Mouse (Mus musculus): ENCODE data around the gene Mrgprf. TPM values are rescaled to one million over a fixed set of nuclear protein-coding genes. Genes with fewer than 3 reads are reported as not detected.

The Mrgprf gene
- polyA plus RNA-seq, 1 experiment from 2014 or later: 3.9 TPM

- peak; percentile 93 for ATAC-seq (ENCODE audit: low FRiP score, low read depth)
These were observed 17.0 kb upstream of the Mrgprf start, which contains the start of gene Tpcn2 for GRCm38 (mm10) chr7:145283487-145284187. Gene Tpcn2, minus strand, starts transcription at chr7:145284011.

GRCm38 (mm10) chr7:145284293-145284692, 16.3 kb upstream of the Mrgprf start:
- Histone ChIP-seq H3K27me3 (no peaks in the 10 kb centered on the region), H3K27ac (replicated peaks) (no peak overlapping the region), H3K4me1 (replicated peaks) (peaks cover 14% of the 10 kb centered on the region), H3K4me2 (peak overlapping the region; percentile 79), H3K9me3 (no peaks in the 10 kb centered on the region), H3K4me3 (peak overlapping the region; percentile 52), H3K36me3 (no peaks in the 10 kb centered on the region), H3K9ac (no peak overlapping the region)
- WGBS: 53% methylated on average over 3 of the region's 3 CpGs
- no peak for ATAC-seq (ENCODE audit: low FRiP score, low read depth)

More at GRCm38 (mm10) chr7:145283487-145284187, 17.0 kb upstream of the Mrgprf start, which contains the start of gene Tpcn2:
- H3K4me3 ChIP-seq: peak within 1 kb of the TSS; percentile 52
- no peaks in the 10 kb centered on the region for H3K9me3 ChIP-seq
- no peaks in the 10 kb centered on the region for H3K27me3 ChIP-seq
- peak within 1 kb of the TSS; percentile 79 for H3K4me2 ChIP-seq
- no peaks in the 10 kb centered on the region for H3K36me3 ChIP-seq
- no peak within 1 kb of the TSS for H3K27ac ChIP-seq (replicated peaks)
- peak within 1 kb of the TSS; percentile 50 for H3K9ac ChIP-seq
- H3K4me1 ChIP-seq (replicated peaks): peaks cover 14% of the 10 kb centered on the region
- 4% methylated on average over 18 of the region's 18 CpGs for WGBS

- H3K27me3 ChIP-seq: no peaks in the 10 kb centered on the region
- no peaks in the 10 kb centered on the region for H3K9me3 ChIP-seq
- H3K36me3 ChIP-seq: no peaks in the 10 kb centered on the region
- no peak for ATAC-seq (ENCODE audit: low FRiP score, low read depth)
- no peak overlapping the region for H3K27ac ChIP-seq (replicated peaks)
- H3K9ac ChIP-seq: no peak overlapping the region
- H3K4me2 ChIP-seq: no peak overlapping the region
- peaks cover 14% of the 10 kb centered on the region for H3K4me1 ChIP-seq (replicated peaks)
- 80% methylated on average over 4 of the region's 4 CpGs for WGBS
- no peak overlapping the region for H3K4me3 ChIP-seq
These were observed 15.2 kb upstream of the Mrgprf start for GRCm38 (mm10) chr7:145285476-145285875.

- no peaks in the 10 kb centered on the region for H3K36me3 ChIP-seq
- no peak for ATAC-seq (ENCODE audit: low FRiP score, low read depth)
- H3K9ac ChIP-seq: no peak overlapping the region
- H3K9me3 ChIP-seq: no peaks in the 10 kb centered on the region
- no peak overlapping the region for H3K27ac ChIP-seq (replicated peaks)
- 85% methylated on average over 6 of the region's 6 CpGs for WGBS
- H3K4me2 ChIP-seq: no peak overlapping the region
- H3K4me3 ChIP-seq: no peak overlapping the region
- no peaks in the 10 kb centered on the region for H3K27me3 ChIP-seq
- peaks cover 14% of the 10 kb centered on the region for H3K4me1 ChIP-seq (replicated peaks)
These were observed 13.2 kb upstream of the Mrgprf start for GRCm38 (mm10) chr7:145287410-145287809.

- ATAC-seq (ENCODE audit: low FRiP score, low read depth): 0 out of 2 replicates have a peak, but pooled peaks have one; percentile 42
- H3K36me3 ChIP-seq: no peaks in the 10 kb centered on the region
- no peaks in the 10 kb centered on the region for H3K4me1 ChIP-seq (replicated peaks)
- no peak overlapping the region for H3K4me2 ChIP-seq
- H3K9ac ChIP-seq: no peak overlapping the region
- no peaks in the 10 kb centered on the region for H3K27me3 ChIP-seq
- H3K27ac ChIP-seq (replicated peaks): no peak overlapping the region
- WGBS: 25% methylated on average over 5 of the region's 5 CpGs
- no peaks in the 10 kb centered on the region for H3K9me3 ChIP-seq
- no peak overlapping the region for H3K4me3 ChIP-seq
These were observed 11.3 kb upstream of the Mrgprf start for GRCm38 (mm10) chr7:145289302-145289701.

GRCm38 (mm10) chr7:145291847-145292246, 8.8 kb upstream of the Mrgprf start:
- 91% methylated on average over 2 of the region's 2 CpGs for WGBS
- H3K4me1 ChIP-seq (replicated peaks): no peaks in the 10 kb centered on the region
- no peak for ATAC-seq (ENCODE audit: low FRiP score, low read depth)
- no peak overlapping the region for H3K27ac ChIP-seq (replicated peaks)
- no peaks in the 10 kb centered on the region for H3K9me3 ChIP-seq
- no peaks in the 10 kb centered on the region for H3K36me3 ChIP-seq
- no peak overlapping the region for H3K4me3 ChIP-seq
- no peak overlapping the region for H3K9ac ChIP-seq
- H3K27me3 ChIP-seq: no peaks in the 10 kb centered on the region
- H3K4me2 ChIP-seq: no peak overlapping the region

GRCm38 (mm10) chr7:145292726-145293125, 7.9 kb upstream of the Mrgprf start:
- H3K4me3 ChIP-seq: no peak overlapping the region
- no peak overlapping the region for H3K4me2 ChIP-seq
- H3K27me3 ChIP-seq: no peaks in the 10 kb centered on the region
- H3K27ac ChIP-seq (replicated peaks): no peak overlapping the region
- no peak overlapping the region for H3K9ac ChIP-seq
- ATAC-seq (ENCODE audit: low FRiP score, low read depth): no peak
- no peaks in the 10 kb centered on the region for H3K4me1 ChIP-seq (replicated peaks)
- WGBS: 75% methylated on average over 2 of the region's 2 CpGs
- no peaks in the 10 kb centered on the region for H3K9me3 ChIP-seq
- H3K36me3 ChIP-seq: no peaks in the 10 kb centered on the region

- Histone ChIP-seq H3K9me3 (no peaks in the 10 kb centered on the region), H3K27me3 (no peaks in the 10 kb centered on the region), H3K27ac (replicated peaks) (no peak overlapping the region), H3K4me1 (replicated peaks) (no peaks in the 10 kb centered on the region), H3K4me2 (no peak overlapping the region), H3K36me3 (no peaks in the 10 kb centered on the region), H3K9ac (no peak overlapping the region), H3K4me3 (no peak overlapping the region)
- ATAC-seq (ENCODE audit: low FRiP score, low read depth): no peak
- 37% methylated on average over 6 of the region's 6 CpGs for WGBS
These were observed 6.8 kb upstream of the Mrgprf start for GRCm38 (mm10) chr7:145293859-145294258.

GRCm38 (mm10) chr7:145298666-145299490, 1.8 kb upstream of the Mrgprf start:
- H3K27ac ChIP-seq (replicated peaks): no peak overlapping the region
- H3K9me3 ChIP-seq: no peaks in the 10 kb centered on the region
- peaks cover 7% of the 10 kb centered on the region; the same call in 1 of the 2 replicates for H3K4me1 ChIP-seq (replicated peaks)
- no peaks in the 10 kb centered on the region for H3K36me3 ChIP-seq
- no peaks in the 10 kb centered on the region for H3K27me3 ChIP-seq
- H3K4me3 ChIP-seq: no peak overlapping the region
- no peak overlapping the region for H3K4me2 ChIP-seq
- no peak for ATAC-seq (ENCODE audit: low FRiP score, low read depth)
- WGBS: 66% methylated on average over 3 of the region's 3 CpGs
- no peak overlapping the region for H3K9ac ChIP-seq

GRCm38 (mm10) chr7:145299562-145300320, 887 bp upstream of the Mrgprf start:
- Histone ChIP-seq H3K27ac (replicated peaks) (no peak overlapping the region), H3K36me3 (no peaks in the 10 kb centered on the region), H3K4me3 (no peak overlapping the region), H3K4me2 (no peak overlapping the region), H3K4me1 (replicated peaks) (peaks cover 7% of the 10 kb centered on the region; the same call in 1 of the 2 replicates), H3K9ac (no peak overlapping the region), H3K9me3 (no peaks in the 10 kb centered on the region), H3K27me3 (no peaks in the 10 kb centered on the region)
- WGBS: 71% methylated on average over 7 of the region's 7 CpGs
- ATAC-seq (ENCODE audit: low FRiP score, low read depth): no peak

GRCm38 (mm10) chr7:145301008-145301340, 346 bp downstream of the Mrgprf start:
- Histone ChIP-seq H3K36me3 (no peaks in the 10 kb centered on the region), H3K9me3 (no peaks in the 10 kb centered on the region), H3K4me3 (no peak overlapping the region), H3K4me1 (replicated peaks) (peaks cover 7% of the 10 kb centered on the region; the same call in 1 of the 2 replicates), H3K27me3 (no peaks in the 10 kb centered on the region), H3K4me2 (no peak overlapping the region), H3K9ac (no peak overlapping the region), H3K27ac (replicated peaks) (no peak overlapping the region)
- ATAC-seq (ENCODE audit: low FRiP score, low read depth): no peak

Data from hindbrain, embryonic 15.5 days (tissue).